26 mouse cellular contexts compared by ENCODE assay signal in genomic region chr1:88280006-88280690, GRCm38 (mm10). TPM values are rescaled to one million over a fixed set of nuclear protein-coding genes. Genes with fewer than 3 reads are reported as not detected.
DNase-seq lines count a peak whose midpoint lies in the region; ATAC-seq and TF ChIP-seq lines count a peak whose summit lies in the region.
"Had no signal": no experiment of that assay in that cellular context is flagged by ENCODE, and none has a peak within 500 bp of the region (broad histone marks: within the 10 kb centered on the region; RNA-seq: fewer than 3 reads in every experiment).

No protein-coding gene starts in this region.

- H3K79me2 ChIP-seq in liver, adult 2 months (ENCODE audit: control insufficient read depth, insufficient read depth, low read length) = peaks cover 12% of the 10 kb centered on the region

- peaks cover 35% of the 10 kb centered on the region for H3K4me1 ChIP-seq in liver, adult 2 months (ENCODE audit: control insufficient read depth, insufficient read depth, low read length)
- H3K4me1 ChIP-seq in liver, embryonic 11.5 days (replicated peaks; ENCODE audit: control insufficient read depth, insufficient read depth, low read length) = peaks cover 13% of the 10 kb centered on the region
- H3K4me1 ChIP-seq in intestine, embryonic 14.5 days (replicated peaks; ENCODE audit: control insufficient read depth, insufficient read depth, low read length) = peaks cover 23% of the 10 kb centered on the region
- H3K4me1 ChIP-seq in stomach, embryonic 15.5 days = peaks cover 13% of the 10 kb centered on the region

- peak overlapping the region; percentile 39 for H3K27ac ChIP-seq in liver, adult 2 months (replicated peaks; ENCODE audit: insufficient read depth, low read depth, low read length)
- no peak overlapping the region for H3K27ac ChIP-seq in liver, embryonic 11.5 days (ENCODE audit: low read depth, low read length)
- peak overlapping the region; percentile 1; the same call in 1 of the 2 replicates for H3K27ac ChIP-seq in intestine, embryonic 14.5 days (ENCODE audit: low read depth)
- peak overlapping the region; percentile 1 for H3K27ac ChIP-seq in stomach, embryonic 15.5 days
- H3K27ac ChIP-seq: embryonic facial prominence, embryonic 12.5 days; heart, embryonic 13.5 days; hindbrain, postnatal 0 days; liver, embryonic 13.5 days had no signal

- H3K4me3 ChIP-seq in liver, adult 2 months (ENCODE audit: insufficient read depth, low read depth, low read length) = no peak overlapping the region
- no peak overlapping the region for H3K4me3 ChIP-seq in liver, embryonic 11.5 days (ENCODE audit: low read depth, low read length)
- H3K4me3 ChIP-seq in intestine, embryonic 14.5 days (ENCODE audit: low read depth, low read length) = no peak overlapping the region
- H3K4me3 ChIP-seq in stomach, embryonic 15.5 days (replicated peaks) = no peak overlapping the region
- H3K4me3 ChIP-seq: embryonic facial prominence, embryonic 12.5 days; heart, embryonic 13.5 days; liver, embryonic 13.5 days; megakaryocyte, embryonic 14.5 days had no signal

- no peaks in the 10 kb centered on the region for H3K27me3 ChIP-seq in liver, adult 2 months (ENCODE audit: control insufficient read depth, insufficient read depth, low read length)
- no peaks in the 10 kb centered on the region for H3K27me3 ChIP-seq in liver, embryonic 11.5 days (replicated peaks; ENCODE audit: control insufficient read depth, insufficient read depth, low read length)
- H3K27me3 ChIP-seq in intestine, embryonic 14.5 days (replicated peaks; ENCODE audit: control insufficient read depth, insufficient read depth, low read length) = no peaks in the 10 kb centered on the region
- no peaks in the 10 kb centered on the region for H3K27me3 ChIP-seq in stomach, embryonic 15.5 days (replicated peaks)
- H3K27me3 ChIP-seq: embryonic facial prominence, embryonic 12.5 days; heart, embryonic 13.5 days; liver, embryonic 13.5 days had no signal

- H3K9me3 ChIP-seq in liver, embryonic 11.5 days (ENCODE audit: control insufficient read depth, low read length) = peaks cover 36% of the 10 kb centered on the region
- H3K9me3 ChIP-seq in intestine, embryonic 14.5 days (ENCODE audit: control insufficient read depth, low read length) = peaks cover 14% of the 10 kb centered on the region
- no peaks in the 10 kb centered on the region for H3K9me3 ChIP-seq in stomach, embryonic 15.5 days

- ATAC-seq in liver, embryonic 11.5 days (replicated peaks; ENCODE audit: low FRiP score) = no peak
- peak; percentile 21 for ATAC-seq in intestine, embryonic 14.5 days (replicated peaks; ENCODE audit: low FRiP score, low TSS enrichment, low read depth)
- no peak; the same call in 1 of the 2 replicates for ATAC-seq in stomach, embryonic 15.5 days (ENCODE audit: insufficient read depth, low FRiP score, low read depth)
- ATAC-seq: forebrain, postnatal 0 days; hindbrain, postnatal 0 days; lung, postnatal 0 days; midbrain, embryonic 16.5 days had no signal

- no peak for TF ChIP-seq POLR2A in liver, adult 2 months (IDR thresholded peaks at IDR 0.05; ENCODE audit: extremely low read depth, insufficient read depth, low read length)

- H3K36me3 ChIP-seq in liver, adult 2 months (ENCODE audit: control insufficient read depth, insufficient read depth, low read length) = peaks cover 2% of the 10 kb centered on the region; the same call in 1 of the 2 replicates
- H3K36me3 ChIP-seq in liver, embryonic 11.5 days (ENCODE audit: control insufficient read depth, insufficient read depth, low read length) = peaks cover 9% of the 10 kb centered on the region
- peaks cover 8% of the 10 kb centered on the region for H3K36me3 ChIP-seq in intestine, embryonic 14.5 days (ENCODE audit: control insufficient read depth, insufficient read depth, low read length)
- no peaks in the 10 kb centered on the region for H3K36me3 ChIP-seq in stomach, embryonic 15.5 days

- H3K4me2 ChIP-seq in liver, embryonic 11.5 days = no peak overlapping the region
- H3K4me2 ChIP-seq in intestine, embryonic 14.5 days (ENCODE audit: low read length) = peak overlapping the region; percentile 1; the same call in 1 of the 2 replicates
- peak overlapping the region; percentile 1; the same call in 1 of the 2 replicates for H3K4me2 ChIP-seq in stomach, embryonic 15.5 days
- H3K4me2 ChIP-seq: embryonic facial prominence, embryonic 12.5 days; heart, embryonic 13.5 days; liver, embryonic 13.5 days had no signal

- DNase-seq in cerebellum, adult 11-12 months = peak; percentile 4
- no peak for DNase-seq in cerebellum, postnatal 25 days
- DNase-seq in liver, adult 2 months (ENCODE audit: extremely low read depth, low read depth, low spot score) = no peak
- no peak for DNase-seq in liver, embryonic 11.5 days (ENCODE audit: low spot score)
- no peak for DNase-seq in intestine, embryonic 14.5 days (ENCODE audit: low spot score)
- DNase-seq in frontal cortex, postnatal 14 days (ENCODE audit: low spot score in 2 of 2) = no peak
- DNase-seq in frontal cortex, postnatal 10 days (ENCODE audit: low spot score in 2 of 2) = no peak
- DNase-seq: adrenal gland, adult 2 months; cerebellum, adult 11 months; forebrain, postnatal 0 days; gastrocnemius, postnatal 36 days; heart, postnatal 4 days; layer of hippocampus, postnatal 36 days; left cerebral cortex, postnatal 4 days; liver, embryonic 13.5 days; thymus, adult 2 months had no signal

- H3K9ac ChIP-seq in liver, adult 2 months (ENCODE audit: low read depth, low read length) = no peak overlapping the region
- H3K9ac ChIP-seq in liver, embryonic 11.5 days (ENCODE audit: low read depth, low read length) = no peak overlapping the region
- no peak overlapping the region for H3K9ac ChIP-seq in intestine, embryonic 14.5 days (ENCODE audit: low read length)
- no peak overlapping the region for H3K9ac ChIP-seq in stomach, embryonic 15.5 days
- H3K9ac ChIP-seq: embryonic facial prominence, embryonic 12.5 days; forebrain, postnatal 0 days; heart, embryonic 13.5 days; liver, embryonic 13.5 days had no signal

- 69% methylated on average over 15 of the region's 15 CpGs for WGBS in liver, adult 2 months
- WGBS in liver, embryonic 11.5 days = 72% methylated on average over 15 of the region's 15 CpGs
- 63% methylated on average over 15 of the region's 15 CpGs for WGBS in intestine, embryonic 14.5 days
- WGBS in stomach, embryonic 15.5 days = 62% methylated on average over 15 of the region's 15 CpGs

- no peak for TF ChIP-seq CTCF in liver, adult 2 months (IDR thresholded peaks at IDR 0.05; ENCODE audit: low read depth, low read length)

RNA-seq across cellular contexts. Expression of gene Trpm8, which starts 2.7 kb away (rescaled TPM):
- total RNA-seq in liver, adult 2 months (2014; rRNA removed) = under 0.01 TPM in 2 replicates
- polyA plus RNA-seq in liver, adult 2 months (2012; rRNA removed) = 0.01 and 0.02 TPM in 2 replicates
- polyA plus RNA-seq in liver, embryonic 11.5 days (2014; fragmentation: Nextera tagmentation; extraction: Ambion mirVana) = not detected in 2 replicates
- polyA plus RNA-seq in intestine, embryonic 14.5 days (2014; fragmentation: Nextera tagmentation; extraction: Ambion mirVana) = not detected in 2 replicates
- not detected in 2 replicates for polyA plus RNA-seq in stomach, embryonic 15.5 days (2015; fragmentation: Nextera tagmentation; extraction: Ambion mirVana)
- total RNA-seq: adrenal gland, adult 2 months; common myeloid progenitor, adult 5-6 weeks; gastrocnemius, postnatal 36 days; heart, postnatal 4 days had no signal
- polyA plus RNA-seq: adrenal gland, adult 2 months; embryonic facial prominence, embryonic 12.5 days; kidney, embryonic 14.5 days; large intestine, adult 2 months; liver, embryonic 13.5 days; lung, postnatal 0 days had no signal

RNA-seq across cellular contexts. Expression of gene Hjurp, which starts 2.7 kb away (rescaled TPM):
- total RNA-seq in liver, adult 2 months (2014; rRNA removed) = 78.7 and 90.1 TPM in 2 replicates
- 31.4 and 32.8 TPM in 2 replicates for polyA plus RNA-seq in liver, adult 2 months (2012; rRNA removed)
- polyA plus RNA-seq in liver, embryonic 11.5 days (2014; fragmentation: Nextera tagmentation; extraction: Ambion mirVana) = 146 and 168 TPM in 2 replicates
- polyA plus RNA-seq in intestine, embryonic 14.5 days (2014; fragmentation: Nextera tagmentation; extraction: Ambion mirVana) = 182 and 203 TPM in 2 replicates
- 162 and 176 TPM in 2 replicates for polyA plus RNA-seq in stomach, embryonic 15.5 days (2015; fragmentation: Nextera tagmentation; extraction: Ambion mirVana)

RNA-seq across cellular contexts. Expression of gene Mroh2a, which starts 53.4 kb away (rescaled TPM):
- 0.27 and 1.0 TPM in 2 replicates for total RNA-seq in liver, adult 2 months (2014; rRNA removed)
- polyA plus RNA-seq in liver, adult 2 months (2012; rRNA removed) = 0.77 and 0.82 TPM in 2 replicates
- 1.3 and 1.5 TPM in 2 replicates for polyA plus RNA-seq in liver, embryonic 11.5 days (2014; fragmentation: Nextera tagmentation; extraction: Ambion mirVana)
- 1.1 and 2.8 TPM in 2 replicates for polyA plus RNA-seq in intestine, embryonic 14.5 days (2014; fragmentation: Nextera tagmentation; extraction: Ambion mirVana)
- 0.94 and 1.2 TPM in 2 replicates for polyA plus RNA-seq in stomach, embryonic 15.5 days (2015; fragmentation: Nextera tagmentation; extraction: Ambion mirVana)
- total RNA-seq: forebrain, postnatal 0 days; gastrocnemius, postnatal 36 days had no signal
